Mouse (Mus musculus): ENCODE data around the gene Bysl. TPM values are rescaled to one million over a fixed set of nuclear protein-coding genes. Genes with fewer than 3 reads are reported as not detected.

Bysl gene
- total and polyA plus RNA-seq, 3 experiments: 69.3 to 85.4 TPM; not detected in 1

DNA sequence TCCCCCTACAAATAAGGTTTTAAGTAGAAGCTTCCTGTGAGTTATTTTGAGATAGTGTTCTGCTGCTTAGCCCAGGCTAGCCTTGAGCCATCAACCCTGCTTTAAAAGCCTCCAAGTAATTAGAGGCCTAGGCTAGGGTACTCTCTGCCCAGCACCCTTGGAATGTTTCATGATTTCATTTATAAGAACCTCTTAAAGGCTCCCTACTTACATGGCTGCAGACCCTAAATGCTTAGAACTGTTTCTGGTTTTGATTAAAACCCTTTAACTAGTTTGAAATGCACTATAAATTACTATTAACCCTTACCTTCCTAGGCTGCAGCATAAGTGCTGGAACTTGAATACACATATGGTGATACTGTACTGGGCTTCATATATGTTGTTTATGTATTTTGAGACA, 38.9 kb downstream of the Bysl start (continued):
- no peak for TF ChIP-seq SIN3A (IDR thresholded peaks at IDR 0.05; ENCODE audit: low read length)
- no peak for TF ChIP-seq MAX (IDR thresholded peaks at IDR 0.05; ENCODE audit: low read length)
- TF ChIP-seq BHLHE40 (IDR thresholded peaks at IDR 0.05; ENCODE audit: borderline replicate concordance, low read depth, low read length): no peak

DNA sequence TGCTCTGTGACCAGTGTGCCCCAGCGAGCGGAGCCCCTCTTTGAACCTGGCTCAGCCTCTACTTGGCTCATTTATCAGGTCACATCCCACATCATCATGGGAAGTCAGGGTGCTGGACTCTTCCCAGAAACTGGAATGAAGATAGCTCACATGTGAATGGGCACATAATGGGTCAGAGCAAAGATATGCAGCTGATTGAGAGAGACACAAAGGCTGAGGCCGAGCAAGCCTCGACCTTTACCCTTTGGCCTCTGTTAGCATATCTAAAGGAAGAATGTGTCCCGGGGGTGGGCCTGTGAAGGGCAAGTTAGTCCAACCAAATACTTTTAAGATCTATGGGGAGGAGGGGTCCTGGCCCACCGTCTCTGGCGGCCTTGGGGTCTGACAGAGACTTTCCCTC, 39.7 kb downstream of the Bysl start:
- no peak overlapping the region for H3K9ac ChIP-seq (ENCODE audit: control insufficient read depth, low read depth, low read length, poor library complexity, severe bottlenecking)
- H3K36me3 ChIP-seq (ENCODE audit: control insufficient read depth in 1 of 2, insufficient read depth in 2 of 2, low read length in 2 of 2): peaks cover 0 to 9% of the 10 kb centered on the region in 2 experiments; a peak in 2 of 4 replicates
- no peaks in the 10 kb centered on the region for H3K27me3 ChIP-seq (ENCODE audit: control insufficient read depth in 1 of 2, insufficient read depth in 2 of 2, low read length in 2 of 2)
- H3K79me2 ChIP-seq (ENCODE audit: control insufficient read depth, insufficient read depth, low read length, poor library complexity): no peaks in the 10 kb centered on the region
- H3K9me3 ChIP-seq (replicated peaks; ENCODE audit: insufficient read depth, low read length): no peaks in the 10 kb centered on the region
- no peak overlapping the region for H3K27ac ChIP-seq (ENCODE audit: control insufficient read depth, low read depth, low read length)
- peaks cover 6 to 9% of the 10 kb centered on the region in 2 experiments for H3K4me1 ChIP-seq (ENCODE audit: control insufficient read depth in 1 of 2, insufficient read depth in 2 of 2, low read length in 2 of 2)
- no peak overlapping the region for H3K4me3 ChIP-seq (ENCODE audit: control insufficient read depth in 1 of 2, insufficient read depth in 1 of 2, low read depth in 2 of 2, low read length in 2 of 2)
- no peak for DNase-seq (ENCODE audit: low read depth, low spot score)
- TF ChIP-seq MYB (IDR thresholded peaks at IDR 0.05; ENCODE audit: low read depth, low read length) (no peak), E2F4 (IDR thresholded peaks at IDR 0.05; ENCODE audit: borderline replicate concordance, low read depth, low read length) (no peak), CTCF (IDR thresholded peaks at IDR 0.05 in 2 of 3, conservative IDR thresholded peaks at IDR 0.05 in 1 of 3; ENCODE audit: control insufficient read depth in 1 of 3, insufficient read depth in 1 of 3, low read depth in 2 of 3, low read length in 3 of 3, poor library complexity in 1 of 3, severe bottlenecking in 1 of 3) (no peak), TAL1 (IDR thresholded peaks at IDR 0.05; ENCODE audit: low read length) (no peak), EP300 (IDR thresholded peaks at IDR 0.05; ENCODE audit: low read depth in 1 of 2, low read length in 2 of 2) (no peak), JUND (IDR thresholded peaks at IDR 0.05; ENCODE audit: low read depth, low read length) (no peak), ETS1 (IDR thresholded peaks at IDR 0.05; ENCODE audit: low read depth, low read length) (no peak), SMC3 (IDR thresholded peaks at IDR 0.05; ENCODE audit: low read depth, low read length) (no peak), ZC3H11A (IDR thresholded peaks at IDR 0.05; ENCODE audit: low read depth, low read length) (no peak), HCFC1 (IDR thresholded peaks at IDR 0.05; ENCODE audit: low read depth, low read length) (no peak), ZMIZ1 (IDR thresholded peaks at IDR 0.05; ENCODE audit: low read depth, low read length) (no peak), GATA1 (IDR thresholded peaks at IDR 0.05; ENCODE audit: low read depth, low read length) (no peak), POLR2A (IDR thresholded peaks at IDR 0.05; ENCODE audit: control insufficient read depth in 1 of 2, insufficient read depth in 1 of 2, low read depth in 1 of 2, low read length in 2 of 2, poor library complexity in 1 of 2) (no peak)

DNA sequence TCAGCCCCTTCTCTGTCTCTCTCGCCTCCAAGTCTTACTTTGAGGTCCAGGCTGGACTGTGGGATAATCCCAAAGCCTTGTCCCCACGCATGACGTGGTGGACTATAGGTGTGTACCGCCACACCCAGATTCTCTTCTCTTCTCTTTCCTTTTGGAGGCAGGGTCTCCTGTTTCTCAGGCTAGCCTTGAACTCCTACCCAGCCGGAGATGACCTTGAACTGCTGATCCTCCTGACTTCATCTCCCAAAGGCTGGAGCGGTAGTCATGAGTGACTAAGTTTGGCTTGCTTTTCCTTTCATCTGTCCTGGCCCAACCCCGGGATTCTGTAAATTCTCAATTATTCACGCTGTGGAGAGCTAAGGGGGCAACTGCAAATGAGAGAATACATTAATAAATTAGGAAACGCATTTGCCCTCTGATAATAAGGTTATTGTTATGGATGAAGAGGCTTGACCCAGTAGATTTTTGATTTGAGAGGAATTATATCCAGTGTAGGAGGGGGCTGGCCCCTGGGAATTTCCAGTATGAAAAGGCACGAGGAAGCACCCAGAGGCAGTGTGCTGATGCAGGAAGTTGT, 42.3 kb downstream of the Bysl start:
- peaks cover 15 to 18% of the 10 kb centered on the region in 2 experiments for H3K4me1 ChIP-seq (ENCODE audit: control insufficient read depth in 1 of 2, insufficient read depth in 2 of 2, low read length in 2 of 2)

More for the DNA sequence above, 42.3 kb downstream of the Bysl start:
- DNase-seq (ENCODE audit: low read depth, low spot score): no peak
- Histone ChIP-seq H3K4me3 (ENCODE audit: control insufficient read depth in 1 of 2, insufficient read depth in 1 of 2, low read depth in 2 of 2, low read length in 2 of 2) (no peak overlapping the region), H3K79me2 (ENCODE audit: control insufficient read depth, insufficient read depth, low read length, poor library complexity) (no peaks in the 10 kb centered on the region), H3K9me3 (replicated peaks; ENCODE audit: insufficient read depth, low read length) (no peaks in the 10 kb centered on the region), H3K9ac (ENCODE audit: control insufficient read depth, low read depth, low read length, poor library complexity, severe bottlenecking) (no peak overlapping the region), H3K36me3 (ENCODE audit: control insufficient read depth in 1 of 2, insufficient read depth in 2 of 2, low read length in 2 of 2) (peaks cover 0 to 16% of the 10 kb centered on the region in 2 experiments; a peak in 2 of 4 replicates), H3K27ac (ENCODE audit: control insufficient read depth, low read depth, low read length) (no peak overlapping the region; the same call in 1 of the 2 replicates), H3K27me3 (ENCODE audit: control insufficient read depth in 1 of 2, insufficient read depth in 2 of 2, low read length in 2 of 2) (no peaks in the 10 kb centered on the region)
- TF ChIP-seq HCFC1 (IDR thresholded peaks at IDR 0.05; ENCODE audit: low read depth, low read length) (no peak), TBP (IDR thresholded peaks at IDR 0.05; ENCODE audit: low read depth, low read length) (no peak), BHLHE40 (IDR thresholded peaks at IDR 0.05; ENCODE audit: borderline replicate concordance, low read depth, low read length) (no peak), E2F4 (IDR thresholded peaks at IDR 0.05; ENCODE audit: borderline replicate concordance, low read depth, low read length) (no peak), ZMIZ1 (IDR thresholded peaks at IDR 0.05; ENCODE audit: low read depth, low read length) (no peak), POLR2AphosphoS2 (IDR thresholded peaks at IDR 0.05; ENCODE audit: low read length) (no peak), RAD21 (IDR thresholded peaks at IDR 0.05; ENCODE audit: low read depth, low read length) (no peak), POLR2AphosphoS5 (IDR thresholded peaks at IDR 0.05; ENCODE audit: borderline replicate concordance, low read depth, low read length) (no peak), NELFE (IDR thresholded peaks at IDR 0.05; ENCODE audit: low read depth, low read length) (no peak), GABPA (IDR thresholded peaks at IDR 0.05; ENCODE audit: low read depth, low read length) (no peak), EP300 (IDR thresholded peaks at IDR 0.05; ENCODE audit: low read depth in 1 of 2, low read length in 2 of 2) (no peak)

All from MEL (cell line).